Comparison of ENCODE assay signal across 8 mouse cellular contexts in genomic region chr7:83891433-83892332, GRCm38 (mm10). TPM values are rescaled to one million over a fixed set of nuclear protein-coding genes. Genes with fewer than 3 reads are reported as not detected.
DNase-seq lines count a peak whose midpoint lies in the region; ATAC-seq and TF ChIP-seq lines count a peak whose summit lies in the region.

No protein-coding gene starts in this region.

- H3K27ac ChIP-seq in forebrain, embryonic 10.5 days, result peak overlapping the region; percentile 94
- peak overlapping the region; percentile 91 for H3K27ac ChIP-seq in heart, embryonic 15.5 days
- peak overlapping the region; percentile 70 for H3K27ac ChIP-seq in liver, embryonic 14.5 days
- H3K27ac ChIP-seq in neural tube, embryonic 11.5 days (ENCODE audit: low read depth, low read length), result peak overlapping the region; percentile 81
- H3K27ac ChIP-seq in stomach, postnatal 0 days (replicated peaks), result peak overlapping the region; percentile 88

- H3K4me1 ChIP-seq in forebrain, embryonic 10.5 days, result peaks cover 21% of the 10 kb centered on the region
- peaks cover 17% of the 10 kb centered on the region for H3K4me1 ChIP-seq in heart, embryonic 15.5 days (replicated peaks)
- peaks cover 34 to 37% of the 10 kb centered on the region in 2 experiments for H3K4me1 ChIP-seq in liver, embryonic 14.5 days (replicated peaks; ENCODE audit: control insufficient read depth in 2 of 2, insufficient read depth in 2 of 2, low read length in 1 of 2)
- peaks cover 12% of the 10 kb centered on the region; the same call in 1 of the 2 replicates for H3K4me1 ChIP-seq in neural tube, embryonic 11.5 days (ENCODE audit: control insufficient read depth, insufficient read depth, low read length)
- no peaks in the 10 kb centered on the region; the same call in 1 of the 2 replicates for H3K4me1 ChIP-seq in stomach, postnatal 0 days (replicated peaks; ENCODE audit: control insufficient read depth, insufficient read depth)

- no peaks in the 10 kb centered on the region; the same call in 1 of the 2 replicates for H3K9me3 ChIP-seq in forebrain, embryonic 10.5 days
- H3K9me3 ChIP-seq in heart, embryonic 15.5 days (replicated peaks), result no peaks in the 10 kb centered on the region
- no peaks in the 10 kb centered on the region for H3K9me3 ChIP-seq in liver, embryonic 14.5 days (ENCODE audit: control insufficient read depth, low read length)
- no peaks in the 10 kb centered on the region for H3K9me3 ChIP-seq in neural tube, embryonic 11.5 days (ENCODE audit: control insufficient read depth, low read length)
- H3K9me3 ChIP-seq in stomach, postnatal 0 days (ENCODE audit: control insufficient read depth, low read length), result no peaks in the 10 kb centered on the region

- peaks cover 23% of the 10 kb centered on the region for H3K36me3 ChIP-seq in forebrain, embryonic 10.5 days (replicated peaks)
- peaks cover 20% of the 10 kb centered on the region; the same call in 1 of the 2 replicates for H3K36me3 ChIP-seq in heart, embryonic 15.5 days
- H3K36me3 ChIP-seq in liver, embryonic 14.5 days (replicated peaks; ENCODE audit: control insufficient read depth, insufficient read depth, low read depth), result peaks cover 16% of the 10 kb centered on the region
- H3K36me3 ChIP-seq in neural tube, embryonic 11.5 days (ENCODE audit: control insufficient read depth, insufficient read depth, low read length), result no peaks in the 10 kb centered on the region
- peaks cover 2% of the 10 kb centered on the region; the same call in 1 of the 2 replicates for H3K36me3 ChIP-seq in stomach, postnatal 0 days (ENCODE audit: control insufficient read depth, insufficient read depth, low read length)

- peak; percentile 98 to 99 for DNase-seq in CD8-positive naive resting alpha-beta T cell, adult 2 months (ENCODE audit: low read depth in 2 of 2, low spot score in 2 of 2)
- peak; percentile 99 for DNase-seq in c-Kit-positive CD71-negative TER-119-negative erythroid progenitor cells, embryonic 14.5 days (ENCODE audit: low read depth)
- DNase-seq in forebrain, embryonic 10.5 days (ENCODE audit: extremely low spot score, low spot score), result peak; percentile 98
- peak; percentile 100 for DNase-seq in kidney, postnatal 25 days
- DNase-seq in liver, embryonic 14.5 days (ENCODE audit: low read depth in 3 of 3, low spot score in 3 of 3), result peak; percentile 98 to 100 (median 99)
- DNase-seq in neural tube, embryonic 11.5 days (ENCODE audit: low spot score), result peak; percentile 98
- peak; percentile 100 for DNase-seq in stomach, postnatal 0 days (ENCODE audit: low spot score)

- H3K27me3 ChIP-seq in forebrain, embryonic 10.5 days (ENCODE audit: poor library complexity, severe bottlenecking), result no peaks in the 10 kb centered on the region
- no peaks in the 10 kb centered on the region for H3K27me3 ChIP-seq in heart, embryonic 15.5 days
- no peaks in the 10 kb centered on the region for H3K27me3 ChIP-seq in liver, embryonic 14.5 days (ENCODE audit: control insufficient read depth, insufficient read depth, low read length)
- H3K27me3 ChIP-seq in neural tube, embryonic 11.5 days (ENCODE audit: control insufficient read depth, insufficient read depth, low read length), result no peaks in the 10 kb centered on the region
- no peaks in the 10 kb centered on the region for H3K27me3 ChIP-seq in stomach, postnatal 0 days (ENCODE audit: control insufficient read depth, insufficient read depth, low read length)

- peak overlapping the region; percentile 85 for H3K4me3 ChIP-seq in forebrain, embryonic 10.5 days
- peak overlapping the region; percentile 67 for H3K4me3 ChIP-seq in heart, embryonic 15.5 days
- H3K4me3 ChIP-seq in liver, embryonic 14.5 days (ENCODE audit: insufficient read depth in 1 of 2, low read depth in 2 of 2, low read length in 2 of 2), result peak overlapping the region; percentile 75 to 92
- peak overlapping the region; percentile 66 for H3K4me3 ChIP-seq in neural tube, embryonic 11.5 days (ENCODE audit: low read depth, low read length)
- H3K4me3 ChIP-seq in stomach, postnatal 0 days (ENCODE audit: low read depth, low read length), result peak overlapping the region; percentile 72

- peak; percentile 97 for ATAC-seq in heart, embryonic 15.5 days (replicated peaks; ENCODE audit: insufficient number of reproducible peaks, insufficient read depth, low FRiP score, low read depth)
- peak; percentile 94 for ATAC-seq in liver, embryonic 14.5 days (ENCODE audit: insufficient read depth)
- peak; percentile 95 for ATAC-seq in neural tube, embryonic 11.5 days (ENCODE audit: insufficient read depth, low FRiP score, low TSS enrichment)
- peak; percentile 99 for ATAC-seq in stomach, postnatal 0 days (ENCODE audit: low FRiP score, low TSS enrichment)

- peak overlapping the region; percentile 69 for H3K9ac ChIP-seq in heart, embryonic 15.5 days
- peak overlapping the region; percentile 86 for H3K9ac ChIP-seq in liver, embryonic 14.5 days (replicated peaks)
- H3K9ac ChIP-seq in neural tube, embryonic 11.5 days (ENCODE audit: low read length), result peak overlapping the region; percentile 83
- H3K9ac ChIP-seq in stomach, postnatal 0 days (ENCODE audit: low read length), result peak overlapping the region; percentile 80

- TF ChIP-seq EP300 in liver, embryonic 14.5 days (IDR thresholded peaks at IDR 0.05; ENCODE audit: low read depth), result no peak
- TF ChIP-seq EP300 in stomach, postnatal 0 days (optimal IDR thresholded peaks at IDR 0.05), result no peak

- H3K4me2 ChIP-seq in heart, embryonic 15.5 days, result peak overlapping the region; percentile 76
- H3K4me2 ChIP-seq in liver, embryonic 14.5 days (ENCODE audit: low read depth), result peak overlapping the region; percentile 82
- H3K4me2 ChIP-seq in neural tube, embryonic 11.5 days (ENCODE audit: low read depth), result peak overlapping the region; percentile 64
- peak overlapping the region; percentile 79 for H3K4me2 ChIP-seq in stomach, postnatal 0 days (replicated peaks; ENCODE audit: low read depth)

- TF ChIP-seq CTCF in liver, embryonic 14.5 days (IDR thresholded peaks at IDR 0.05; ENCODE audit: low read depth), result peak; percentile 51
- TF ChIP-seq CTCF in stomach, postnatal 0 days (IDR thresholded peaks at IDR 0.05; ENCODE audit: low read depth), result peak; percentile 59

- 4% methylated on average over 44 of the region's 44 CpGs for WGBS in forebrain, embryonic 10.5 days
- 3% methylated on average over 42 of the region's 44 CpGs for WGBS in heart, embryonic 15.5 days
- WGBS in liver, embryonic 14.5 days (ENCODE audit: insufficient replicate concordance), result 2% methylated on average over 44 of the region's 44 CpGs
- WGBS in neural tube, embryonic 11.5 days, result 3% methylated on average over 44 of the region's 44 CpGs
- 2% methylated on average over 43 of the region's 44 CpGs for WGBS in stomach, postnatal 0 days

RNA-seq across cellular contexts. Expression of gene Mesd, which starts 7.4 kb away (rescaled TPM):
- 102 and 106 TPM in 2 replicates for polyA plus RNA-seq in forebrain, embryonic 10.5 days (2016; fragmentation: Nextera tagmentation; extraction: Ambion mirVana)
- 77.1 and 78.8 TPM in 2 replicates for polyA plus RNA-seq in heart, embryonic 15.5 days (2015; fragmentation: Nextera tagmentation; extraction: Ambion mirVana)
- polyA plus RNA-seq in liver, embryonic 14.5 days (2012; rRNA removed), result 7.8 and 12.0 TPM in 2 replicates
- polyA plus RNA-seq in liver, embryonic 14.5 days (2014; fragmentation: Nextera tagmentation; extraction: Ambion mirVana), result 43.0 and 44.2 TPM in 2 replicates
- polyA plus RNA-seq in neural tube, embryonic 11.5 days (2014; fragmentation: Nextera tagmentation; extraction: Ambion mirVana), result 70.1 and 73.5 TPM in 2 replicates
- polyA plus RNA-seq in stomach, postnatal 0 days (2015; fragmentation: Nextera tagmentation; extraction: Ambion mirVana), result 54.7 and 62.9 TPM in 2 replicates

RNA-seq across cellular contexts. Expression of gene Tlnrd1, which starts 7.6 kb away (rescaled TPM):
- 7.6 and 8.4 TPM in 2 replicates for polyA plus RNA-seq in forebrain, embryonic 10.5 days (2016; fragmentation: Nextera tagmentation; extraction: Ambion mirVana)
- 10.2 and 13.3 TPM in 2 replicates for polyA plus RNA-seq in heart, embryonic 15.5 days (2015; fragmentation: Nextera tagmentation; extraction: Ambion mirVana)
- 16.7 and 18.6 TPM in 2 replicates for polyA plus RNA-seq in liver, embryonic 14.5 days (2012; rRNA removed)
- 9.9 and 12.6 TPM in 2 replicates for polyA plus RNA-seq in liver, embryonic 14.5 days (2014; fragmentation: Nextera tagmentation; extraction: Ambion mirVana)
- 17.8 and 19.8 TPM in 2 replicates for polyA plus RNA-seq in neural tube, embryonic 11.5 days (2014; fragmentation: Nextera tagmentation; extraction: Ambion mirVana)
- polyA plus RNA-seq in stomach, postnatal 0 days (2015; fragmentation: Nextera tagmentation; extraction: Ambion mirVana), result 8.5 and 10.8 TPM in 2 replicates

Comparison
In these comparisons a context has a peak if more than half of its experiments do, and no peak if none do; other contexts are left out.
1. Peak in every context shown above with its lines: DNase-seq, ATAC-seq, H3K4me3 ChIP-seq and H3K27ac ChIP-seq.